Mouse (Mus musculus) gonadal fat pad, adult 2 months (tissue): ENCODE measurements around the gene Usp17ld. TPM values are rescaled to one million over a fixed set of nuclear protein-coding genes. Genes with fewer than 3 reads are reported as not detected.
"Not testable (repeated sequence)": the region's sequence is repeated elsewhere in the genome, so short reads cannot be mapped to it uniquely, and the experiment has no call there.

Experiments
- DNase-seq: peaks from one replicate; pipeline ENCODE4 v3.0.0-alpha.2; 2012; ENCODE audit warnings: low read depth
- polyA plus RNA-seq: library from polyadenylated mRNA; depleted of rRNA; stranded (reverse); fragments of >200 nt; gene quantifications from 2 replicates; pipeline ENCODE4 v1.2.3, GENCODE M21; 2012; rRNA removed

Gene Usp17ld
- not detected in 2 replicates for polyA plus RNA-seq

- not testable (repeated sequence) for DNase-seq
These were observed at the start of gene Usp17ld for GRCm38 (mm10) chr7:103252405-103252804. Usp17ld (minus strand) TSS chr7:103252505.

GRCm38 (mm10) chr7:103216696-103217095 is 35.6 kb downstream of the Usp17ld start, which contains the start of gene Olfr594:
Olfr594 (plus strand) TSS chr7:103216996.
- DNase-seq: no peak

GRCm38 (mm10) chr7:103212050-103212449 is 40.3 kb downstream of the Usp17ld start:
- not testable (repeated sequence) for DNase-seq

GRCm38 (mm10) chr7:103211562-103211961 is 40.7 kb downstream of the Usp17ld start, which contains the start of gene Olfr593:
Olfr593 (plus strand) TSS chr7:103211862.
- no peak for DNase-seq

Other genes starting within 250 kb of the Usp17ld start
- not detected in 2 replicates for gene Olfr582, start 214.5 kb downstream of the Usp17ld start, polyA plus RNA-seq
- gene Olfr583, start 201.2 kb downstream of the Usp17ld start, polyA plus RNA-seq: not detected in 2 replicates
- not detected in 2 replicates for gene Olfr584, start 170.6 kb downstream of the Usp17ld start, polyA plus RNA-seq
- gene Olfr585, start 154.8 kb downstream of the Usp17ld start, polyA plus RNA-seq: not detected in 2 replicates
- not detected in 2 replicates for gene Olfr586, start 126.9 kb downstream of the Usp17ld start, polyA plus RNA-seq
- not detected in 2 replicates for gene Olfr588-ps1, start 111.6 kb downstream of the Usp17ld start, polyA plus RNA-seq
- gene Olfr589, start 96.1 kb downstream of the Usp17ld start, polyA plus RNA-seq: not detected in 2 replicates
- gene Olfr591, start 74.2 kb downstream of the Usp17ld start, polyA plus RNA-seq: not detected in 2 replicates
- gene Olfr592, start 67.7 kb downstream of the Usp17ld start, polyA plus RNA-seq: not detected in 2 replicates
- gene Olfr593, start 40.6 kb downstream of the Usp17ld start, polyA plus RNA-seq: not detected in 2 replicates
- gene Olfr594, start 35.5 kb downstream of the Usp17ld start, polyA plus RNA-seq: not detected in 2 replicates
- not detected in 2 replicates for gene Olfr596, start 53.1 kb upstream of the Usp17ld start, polyA plus RNA-seq
- gene Olfr597, start 63.8 kb upstream of the Usp17ld start, polyA plus RNA-seq: not detected in 2 replicates
- not detected in 2 replicates for gene Olfr598, start 71.1 kb upstream of the Usp17ld start, polyA plus RNA-seq
- gene Olfr599, start 83.4 kb upstream of the Usp17ld start, polyA plus RNA-seq: not detected in 2 replicates
- not detected in 2 replicates for gene Olfr600, start 97.2 kb upstream of the Usp17ld start, polyA plus RNA-seq
- gene Olfr601, start 110.2 kb upstream of the Usp17ld start, polyA plus RNA-seq: not detected in 2 replicates
- not detected in 2 replicates for gene Olfr603, start 133.7 kb upstream of the Usp17ld start, polyA plus RNA-seq
- not detected in 2 replicates for gene Usp17lc, start 162.6 kb upstream of the Usp17ld start, polyA plus RNA-seq
- gene Olfr605, start 192.9 kb upstream of the Usp17ld start, polyA plus RNA-seq: not detected in 2 replicates
- gene Olfr606, start 196.5 kb upstream of the Usp17ld start, polyA plus RNA-seq: not detected in 2 replicates
- gene Olfr607, start 211.6 kb upstream of the Usp17ld start, polyA plus RNA-seq: not detected in 2 replicates
- not detected in 2 replicates for gene Olfr608, start 217.4 kb upstream of the Usp17ld start, polyA plus RNA-seq
- not detected in 2 replicates for gene Olfr609, start 245.6 kb upstream of the Usp17ld start, polyA plus RNA-seq